Mouse (Mus musculus): ENCODE data around the gene Dmd.
A peak's percentile ranks its signal among the peaks of the same experiment; 100 is the strongest.
"Not testable (repeated sequence)": the region's sequence is repeated elsewhere in the genome, so short reads cannot be mapped to it uniquely, and the experiment has no call there.

Gene Dmd

DNA sequence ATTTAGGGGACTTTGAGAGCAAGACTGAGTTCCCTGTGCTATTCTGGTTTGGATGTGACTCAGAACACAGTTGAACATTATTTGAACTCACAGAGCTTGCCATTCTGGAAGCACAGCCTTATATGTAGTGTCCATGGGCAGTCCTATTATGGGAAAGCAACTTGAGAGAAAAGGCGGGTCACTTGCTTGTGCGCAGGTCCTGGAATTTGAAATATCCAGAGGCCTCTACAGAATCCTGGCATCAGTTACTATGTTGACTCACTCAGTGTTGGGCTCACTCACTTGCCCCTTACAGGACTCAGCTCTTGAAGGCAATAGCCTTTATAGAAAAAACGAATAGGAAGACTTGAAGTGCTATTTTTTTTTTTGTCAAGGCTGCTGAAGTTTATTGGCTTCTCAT, at the start of gene Dmd:
Gene Dmd (plus strand): TSS at position 241 of the 400 bp plus-strand sequence.
- DNase-seq (ENCODE audit: low read depth, low spot score) = no peak

DNA sequence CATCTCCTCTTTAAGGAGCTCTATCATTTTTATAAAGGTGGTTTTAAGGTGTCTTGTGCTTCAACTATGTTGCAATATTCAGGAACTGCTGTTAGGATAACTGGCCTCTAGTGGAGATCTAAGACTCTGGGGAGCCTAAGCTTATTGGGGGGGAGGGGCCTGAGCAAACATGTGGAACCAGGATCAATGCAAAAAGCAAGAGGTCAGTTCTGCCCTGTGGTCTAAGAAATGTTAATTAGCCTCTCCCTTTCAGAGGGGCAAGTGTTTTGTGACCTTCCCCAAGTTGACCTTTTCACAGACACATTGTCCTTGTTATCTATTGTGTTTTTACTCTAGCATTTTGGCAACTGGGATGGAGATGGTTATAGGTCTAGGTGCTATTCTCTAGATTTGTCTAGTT, 47.2 kb upstream of the Dmd start:
- DNase-seq (ENCODE audit: low read depth, low spot score) = no peak

DNA sequence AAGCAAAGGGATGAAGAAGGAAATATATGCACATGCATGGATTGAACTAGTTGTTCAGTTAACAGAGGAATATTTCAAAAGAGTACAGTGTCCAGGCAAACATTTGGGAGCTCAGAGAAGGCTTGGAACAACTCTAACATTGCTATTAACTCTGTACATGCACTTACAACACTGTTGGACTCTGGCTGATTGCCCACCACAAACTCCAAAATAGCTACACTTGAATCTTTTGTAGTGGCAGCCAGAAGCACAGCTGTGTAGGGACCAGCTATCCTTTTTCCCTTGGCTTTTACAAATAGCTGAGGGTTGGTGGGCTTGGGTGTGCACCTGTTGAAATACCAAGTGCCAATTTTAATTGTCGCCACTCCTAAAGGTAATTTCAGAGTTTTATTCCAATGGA, 39.0 kb downstream of the Dmd start:
- DNase-seq (ENCODE audit: low read depth, low spot score) = no peak

DNA sequence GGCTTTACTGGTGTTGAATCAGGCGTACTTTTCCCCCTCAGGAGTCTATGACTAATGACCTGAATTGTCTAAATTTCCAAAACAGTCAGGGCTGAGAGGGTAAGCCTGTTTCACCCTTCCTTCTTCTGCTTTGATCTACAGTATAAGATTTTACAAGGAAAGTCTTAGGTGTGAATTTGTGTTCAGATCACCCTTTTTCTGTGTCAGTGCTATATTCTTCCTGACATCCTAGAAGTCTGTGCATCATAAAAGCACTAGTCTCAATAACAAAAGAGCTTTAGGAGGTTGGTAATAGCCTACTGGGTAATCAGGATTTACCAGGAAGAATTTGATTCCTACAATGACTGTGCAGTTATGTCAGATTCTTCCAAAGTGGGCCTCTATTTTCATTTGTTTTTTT, 101.5 kb downstream of the Dmd start:
- DNase-seq (ENCODE audit: low read depth, low spot score) = no peak

DNA sequence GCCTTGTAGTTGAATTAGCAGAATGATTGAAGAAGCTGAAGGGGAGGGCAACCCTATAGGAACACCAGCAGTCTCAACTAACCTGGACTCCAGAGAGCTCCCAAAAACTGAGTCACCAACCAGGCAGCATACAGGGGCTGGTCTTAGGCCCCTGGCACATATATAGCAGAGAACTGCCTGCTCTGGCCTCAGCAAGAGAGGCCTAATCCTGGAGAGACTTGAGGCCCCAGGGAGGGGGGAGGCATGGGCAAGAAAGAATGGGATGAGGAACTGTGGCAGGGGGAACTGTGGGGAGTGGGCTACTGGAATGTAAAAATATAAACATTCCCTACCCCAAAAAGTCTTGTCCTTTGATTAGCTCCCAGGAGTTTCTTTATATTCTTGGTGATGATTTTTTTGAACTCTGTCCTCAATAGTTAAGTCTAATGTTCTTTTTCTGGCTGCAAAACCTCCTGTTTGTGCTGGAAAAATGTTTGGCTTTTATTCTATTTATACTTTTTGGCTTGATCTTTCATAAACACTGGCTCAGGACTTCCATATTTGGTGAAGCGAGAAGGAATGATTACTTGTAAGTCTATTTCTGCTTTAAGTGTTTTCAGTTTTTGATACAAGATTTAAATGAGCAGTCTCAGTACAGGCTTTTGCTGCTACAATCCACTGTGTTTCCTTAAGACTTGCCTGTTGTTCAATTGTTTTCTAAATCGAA, 167.7 kb downstream of the Dmd start:
- DNase-seq (ENCODE audit: low read depth, low spot score) = no peak

DNA sequence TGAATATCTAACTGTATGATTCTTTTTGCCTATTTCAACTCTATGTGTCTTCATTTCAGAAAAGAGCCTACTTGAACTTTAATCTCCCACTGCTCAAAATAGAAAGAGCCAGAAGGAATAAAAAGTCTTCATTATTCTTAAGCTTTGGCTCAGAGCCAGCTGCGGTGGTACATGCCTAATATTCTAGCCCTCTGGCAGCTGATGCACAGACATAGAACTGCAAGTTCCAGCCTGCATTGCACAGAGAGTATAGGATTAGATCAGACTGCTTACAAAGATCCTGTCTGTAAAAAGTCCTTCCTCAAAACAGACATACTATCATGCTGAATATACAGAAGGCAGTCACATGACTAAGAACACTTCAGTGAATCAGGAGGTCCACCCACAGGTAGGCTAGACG, 168.5 kb downstream of the Dmd start:
- DNase-seq (ENCODE audit: low read depth, low spot score) = peak; percentile 4

DNA sequence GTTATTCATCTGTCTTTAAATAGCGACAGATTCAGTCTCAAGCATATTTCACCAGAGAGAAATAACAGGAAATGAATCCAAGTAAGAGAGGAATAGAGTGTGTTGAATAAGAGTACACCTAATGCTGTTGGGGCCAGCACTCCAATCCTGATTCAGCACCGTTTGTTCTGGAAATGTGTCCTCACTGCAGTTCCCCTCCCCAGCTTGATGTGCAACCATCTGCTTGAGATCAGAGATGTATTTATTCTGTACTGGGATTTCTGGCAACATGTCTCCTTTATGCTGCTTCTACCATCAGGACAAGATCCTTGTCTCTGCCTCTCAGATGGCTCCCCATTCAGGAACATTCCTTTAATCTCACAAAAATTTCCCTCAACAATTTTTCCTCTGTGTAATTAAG, 271.9 kb downstream of the Dmd start:
- no peak for DNase-seq (ENCODE audit: low read depth, low spot score)

DNA sequence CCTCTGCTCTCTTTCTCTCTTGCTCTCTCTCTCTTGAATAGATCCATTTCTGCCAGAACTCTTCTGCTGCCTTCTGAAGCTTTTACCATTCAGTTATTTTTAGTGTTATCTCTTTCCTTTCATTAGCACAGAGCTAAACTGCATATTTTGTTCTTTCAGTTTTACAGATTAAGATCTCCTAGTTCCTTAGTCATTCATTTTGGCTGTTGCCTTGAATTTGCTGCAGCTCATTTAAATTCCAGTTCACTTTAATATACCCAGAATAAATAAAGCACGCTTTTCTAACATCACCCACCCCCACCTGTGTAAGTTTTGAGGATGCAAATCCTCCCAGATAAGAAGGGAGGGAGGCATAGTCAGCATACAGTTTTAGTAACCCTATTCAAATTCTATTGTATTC, 272.4 kb downstream of the Dmd start:
- DNase-seq (ENCODE audit: low read depth, low spot score) = no peak

DNA sequence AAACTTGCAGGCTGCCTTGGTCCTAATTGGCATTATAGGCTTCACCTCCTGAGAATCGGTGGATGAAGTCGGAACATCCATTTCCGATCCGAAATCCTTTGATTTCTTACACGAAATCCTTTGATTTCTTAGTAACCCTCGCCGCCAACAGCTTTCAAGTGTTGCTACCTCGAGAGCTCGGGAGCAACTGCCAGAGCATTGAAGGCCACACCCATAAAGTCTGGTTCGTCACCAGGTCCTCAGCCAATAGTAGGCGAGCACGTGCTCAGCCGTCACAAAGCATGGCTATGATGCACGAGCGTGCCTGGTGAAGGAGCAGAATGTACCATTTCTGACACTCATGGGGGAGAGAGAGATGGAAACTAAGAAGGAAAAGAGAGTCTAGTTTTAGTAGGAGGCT, 538.9 kb downstream of the Dmd start, which contains the start of gene Tsga8:
Gene Tsga8 (minus strand): TSS at position 327 of the 400 bp plus-strand sequence.
- no peak for DNase-seq (ENCODE audit: low read depth, low spot score)

DNA sequence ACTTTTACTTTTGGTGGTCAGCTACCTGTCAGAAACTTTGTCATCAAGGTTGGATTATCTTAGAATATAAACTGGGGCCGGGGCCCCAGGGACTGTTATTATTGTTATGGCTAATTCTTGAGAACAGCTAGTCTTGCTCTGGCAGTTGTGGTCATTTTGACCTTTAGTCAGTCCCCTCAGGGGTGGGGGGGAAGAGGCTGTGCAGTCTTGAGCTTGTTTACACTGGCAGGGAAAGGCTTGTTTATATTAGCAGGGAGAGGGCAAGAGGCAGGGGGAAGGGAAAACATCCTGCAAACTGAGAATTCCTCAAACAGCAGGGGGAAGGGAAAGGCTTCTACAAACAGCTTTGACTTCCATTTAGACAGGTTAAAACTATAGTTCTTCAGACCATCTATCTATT, 726.3 kb downstream of the Dmd start:
- no peak for DNase-seq (ENCODE audit: low read depth, low spot score)

DNA sequence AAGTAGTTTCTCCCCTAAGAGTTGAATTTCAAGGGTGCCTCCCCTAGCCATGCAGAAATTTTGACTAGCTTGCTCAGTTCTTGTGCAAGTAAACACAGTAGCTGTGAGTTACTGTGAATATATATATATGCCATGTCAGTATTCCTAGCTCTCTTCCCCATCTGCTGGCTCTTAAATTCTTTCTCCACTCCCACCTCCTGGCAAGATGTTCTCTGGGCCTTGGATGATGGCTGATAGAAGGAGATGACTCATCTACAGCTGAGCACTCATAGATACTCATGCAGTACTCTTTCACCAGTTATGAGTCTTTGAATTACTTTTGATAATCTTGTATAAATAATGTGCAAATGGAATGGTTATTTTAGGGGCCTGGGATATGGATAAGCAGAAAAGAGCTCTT, 737.9 kb downstream of the Dmd start:
- no peak for DNase-seq (ENCODE audit: low read depth, low spot score)

DNA sequence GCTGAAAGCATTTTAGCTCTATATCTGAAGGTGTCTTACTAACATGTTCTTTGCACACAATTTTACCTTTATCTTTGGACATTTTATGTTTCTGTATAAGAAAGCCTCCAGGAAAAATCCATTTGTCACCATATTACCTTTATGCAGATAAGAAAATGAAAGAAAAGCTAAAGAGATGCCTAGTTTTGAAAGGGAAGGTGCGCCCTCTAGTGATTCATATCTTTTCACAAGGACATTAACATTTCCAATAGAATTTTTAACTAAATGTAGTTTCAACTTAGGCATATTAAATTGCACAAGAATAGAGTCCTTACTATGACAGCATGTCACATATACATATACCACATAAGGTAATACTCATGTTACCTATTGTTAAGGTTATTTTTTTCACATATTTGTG, 791.9 kb downstream of the Dmd start:
- DNase-seq (ENCODE audit: low read depth, low spot score) = peak; percentile 15

DNA sequence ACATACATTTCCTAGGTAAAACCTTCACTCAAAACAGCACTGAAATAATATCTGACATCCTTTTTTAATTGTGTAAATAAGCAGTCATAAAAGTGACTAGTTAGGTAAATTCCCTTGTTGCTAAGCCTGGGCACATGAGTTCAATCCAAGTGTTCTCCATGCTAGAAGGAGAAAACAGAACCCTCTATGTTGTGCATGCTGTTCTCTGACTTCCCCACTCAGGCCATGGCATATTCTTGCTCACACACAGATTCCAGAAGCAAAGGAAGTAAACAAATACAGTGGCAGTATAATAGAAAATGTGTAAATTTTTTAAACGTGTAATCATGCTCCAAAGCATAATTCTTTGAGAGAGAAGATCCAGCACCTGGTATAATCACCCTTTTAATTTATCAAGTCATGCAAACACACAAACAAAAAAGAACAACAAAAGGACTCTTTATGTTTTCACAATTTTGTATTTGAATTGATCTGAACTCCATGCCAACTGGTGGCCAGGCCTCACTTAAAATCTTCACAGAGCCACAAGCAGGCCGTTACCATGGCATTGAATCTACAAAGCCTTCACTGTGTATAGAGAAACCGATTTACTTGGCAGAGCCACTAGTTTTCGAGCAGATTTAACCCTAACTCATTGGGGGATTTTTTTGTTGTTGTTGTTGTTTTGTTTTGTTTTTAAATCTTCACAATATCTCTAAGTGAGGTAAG, 797.8 kb downstream of the Dmd start:
- no peak for DNase-seq (ENCODE audit: low read depth, low spot score)

DNA sequence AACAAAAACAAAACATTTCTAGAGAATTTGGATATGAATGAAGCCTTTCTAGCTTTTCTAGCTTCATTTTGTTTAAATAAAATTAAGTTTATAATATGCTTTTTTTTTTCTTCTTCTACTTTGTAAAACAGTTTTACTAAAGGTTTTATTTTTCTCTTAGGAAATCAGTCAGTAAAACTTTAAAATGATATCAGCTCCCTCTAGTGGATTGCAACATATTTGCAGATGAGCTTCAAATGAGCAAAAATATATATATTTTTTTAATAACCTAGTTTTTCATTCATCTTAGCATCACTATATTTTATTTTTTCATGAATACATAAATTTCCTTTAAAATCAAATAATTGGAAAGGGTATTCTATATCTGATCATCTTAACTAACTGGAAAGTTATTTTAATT, 838.7 kb downstream of the Dmd start:
- no peak for DNase-seq (ENCODE audit: low read depth, low spot score)

DNA sequence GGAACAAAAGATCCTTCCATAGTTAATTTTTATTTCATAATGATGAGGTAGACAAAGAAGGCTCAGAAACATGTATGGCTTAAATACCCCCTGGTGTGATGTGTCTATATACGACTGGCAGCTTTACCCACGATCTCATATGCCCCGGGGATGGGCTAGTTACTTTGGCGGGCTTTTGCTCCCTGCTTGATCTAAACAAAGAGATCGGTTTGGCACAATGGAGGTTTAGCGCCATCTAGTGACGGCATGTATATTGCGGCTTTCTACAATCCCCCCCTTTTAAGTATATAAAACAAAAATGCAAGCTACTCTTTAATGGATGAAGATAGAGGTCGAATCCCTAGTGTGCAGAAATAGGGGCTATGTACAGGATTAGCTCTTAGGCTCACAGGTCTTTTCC, 918.8 kb downstream of the Dmd start:
- DNase-seq (ENCODE audit: low read depth, low spot score) = not testable (repeated sequence)

DNA sequence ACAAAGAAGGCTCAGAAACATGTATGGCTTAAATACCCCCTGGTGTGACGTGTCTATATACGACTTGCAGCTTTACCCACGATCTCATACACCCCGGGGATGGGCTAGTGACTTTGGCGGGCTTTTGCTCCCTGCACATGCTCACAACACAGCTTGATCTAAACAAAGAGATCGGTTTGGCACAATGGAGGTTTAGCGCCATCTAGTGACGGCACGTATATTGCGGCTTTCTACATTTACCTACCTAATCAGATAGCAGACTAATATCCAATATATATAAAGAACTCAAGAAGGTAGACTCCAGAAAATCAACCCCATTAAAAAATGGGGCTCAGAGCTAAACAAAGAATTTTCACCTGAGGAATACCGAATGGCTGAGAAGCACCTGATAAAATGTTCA, 926.7 kb downstream of the Dmd start:
- DNase-seq (ENCODE audit: low read depth, low spot score) = not testable (repeated sequence)

DNA sequence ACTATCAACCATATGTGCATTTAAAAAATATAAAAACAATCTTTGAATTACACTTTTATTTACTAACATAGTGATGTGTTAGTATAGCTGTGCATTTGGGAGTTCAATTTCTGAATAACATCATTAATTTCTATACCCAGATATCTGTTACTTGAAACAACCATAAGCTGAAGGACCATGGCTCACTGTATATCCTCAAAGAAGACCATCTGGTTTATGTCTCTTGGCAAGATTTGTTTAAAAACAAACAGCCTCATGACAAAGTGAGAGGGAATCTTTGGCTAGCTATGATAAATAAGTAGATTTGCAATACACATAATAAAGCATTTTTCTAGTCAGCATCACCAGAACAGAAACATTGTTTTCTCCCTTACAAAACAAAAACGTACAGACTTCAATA, 1027.2 kb downstream of the Dmd start:
- DNase-seq (ENCODE audit: low read depth, low spot score) = no peak

DNA sequence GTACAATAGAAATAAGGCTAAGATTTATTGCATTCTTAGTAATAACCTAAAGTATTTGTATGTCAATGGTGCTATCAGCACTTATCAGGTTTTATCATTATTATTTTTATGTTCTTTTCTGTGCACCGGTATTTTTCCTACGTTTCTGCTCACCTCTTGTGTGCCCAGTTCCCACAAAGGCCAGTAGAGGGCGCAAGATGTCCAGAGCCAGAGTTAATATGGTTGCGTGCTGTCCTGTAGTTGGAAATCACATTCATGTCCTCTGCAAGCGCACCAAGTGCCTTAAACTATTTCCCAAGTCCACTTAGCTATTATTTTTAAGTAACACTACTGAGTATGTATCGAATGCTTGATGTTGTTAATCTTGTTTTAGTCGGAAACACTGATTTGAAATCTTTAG, 1052.6 kb downstream of the Dmd start:
- DNase-seq (ENCODE audit: low read depth, low spot score) = peak; percentile 6

DNA sequence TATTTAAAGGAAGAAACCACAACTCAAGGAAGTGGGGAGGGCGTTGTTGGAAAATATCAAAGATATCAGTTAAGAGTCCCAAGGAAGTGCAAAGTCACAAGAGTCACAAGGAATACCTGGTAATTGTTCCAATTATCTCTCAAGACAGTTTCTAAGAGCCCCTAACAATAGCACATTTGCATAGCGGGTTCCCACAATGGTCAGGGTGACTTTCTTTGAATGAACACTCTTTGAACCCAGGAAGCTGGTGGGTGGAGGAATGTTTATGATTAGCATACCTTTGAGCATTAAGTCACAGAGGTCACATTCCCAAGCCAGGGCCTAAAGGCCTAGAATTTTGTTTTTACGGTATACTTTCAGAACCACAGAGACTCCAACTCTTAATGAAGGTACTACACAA, 1113.8 kb downstream of the Dmd start:
- DNase-seq (ENCODE audit: low read depth, low spot score) = not testable (repeated sequence)

DNA sequence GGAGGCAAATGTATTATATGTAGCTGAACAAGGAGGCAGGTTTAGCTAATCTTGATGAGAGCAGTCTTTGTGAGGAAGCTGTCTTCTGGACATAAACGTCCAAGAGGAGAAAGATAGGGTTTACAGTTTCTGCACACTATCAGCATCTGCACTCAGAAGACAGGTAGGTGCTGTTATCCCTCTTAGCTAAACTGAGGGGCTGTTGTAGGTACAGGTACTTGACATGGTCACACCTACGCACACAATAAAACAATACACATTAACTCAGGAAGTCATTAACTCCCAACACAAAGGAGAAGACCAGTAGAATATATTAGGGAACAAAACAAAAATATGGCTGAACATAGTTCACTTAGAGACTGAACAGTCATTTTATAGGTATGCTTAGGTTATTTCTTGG, 1217.2 kb downstream of the Dmd start:
- no peak for DNase-seq (ENCODE audit: low read depth, low spot score)

DNA sequence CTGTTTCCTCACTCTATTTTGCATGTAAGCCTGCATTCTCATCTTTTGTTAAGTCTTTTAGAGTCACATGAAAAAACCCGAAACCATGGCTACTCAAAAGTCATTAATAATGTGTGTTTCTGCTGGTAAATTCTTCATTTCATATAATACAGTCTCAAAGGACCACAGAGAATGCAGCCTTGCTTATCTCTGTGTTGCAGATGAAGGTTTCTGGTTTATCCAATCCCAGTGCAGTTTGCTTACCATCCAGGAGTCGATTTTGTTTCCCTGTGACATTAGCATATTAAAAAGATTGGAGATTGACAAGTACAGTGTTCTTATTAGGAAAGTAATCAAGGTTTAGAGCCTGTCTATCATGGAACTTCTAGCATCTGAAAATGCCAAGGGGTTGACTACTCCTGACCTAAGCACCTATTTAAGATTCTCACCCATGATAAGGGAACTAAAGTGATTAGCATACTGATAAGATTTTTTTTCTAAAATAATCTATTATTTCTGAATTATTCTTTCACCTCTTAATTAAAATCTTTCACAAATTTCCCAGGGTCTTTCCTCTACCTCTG, 1292.7 kb downstream of the Dmd start:
- DNase-seq (ENCODE audit: low read depth, low spot score) = no peak

DNA sequence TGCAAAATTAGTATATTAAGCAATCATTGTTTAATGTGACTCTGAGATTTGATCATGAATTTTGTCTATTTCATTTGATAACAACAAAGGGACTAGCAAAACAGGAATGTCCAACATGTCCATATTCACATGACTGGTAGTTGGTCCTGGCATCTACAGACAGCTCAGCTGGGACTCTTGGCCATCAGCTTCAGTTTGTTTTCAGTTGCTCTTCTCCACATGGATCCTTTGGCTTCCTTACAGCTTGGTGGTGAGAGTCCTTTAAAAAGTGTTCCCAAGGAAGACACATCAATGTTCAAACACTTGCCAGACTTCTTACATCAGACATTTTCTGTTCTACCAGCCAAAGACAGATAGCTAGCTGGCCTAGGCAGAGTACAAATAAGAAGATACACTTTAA, 1381.9 kb downstream of the Dmd start:
- DNase-seq (ENCODE audit: low read depth, low spot score) = no peak

DNA sequence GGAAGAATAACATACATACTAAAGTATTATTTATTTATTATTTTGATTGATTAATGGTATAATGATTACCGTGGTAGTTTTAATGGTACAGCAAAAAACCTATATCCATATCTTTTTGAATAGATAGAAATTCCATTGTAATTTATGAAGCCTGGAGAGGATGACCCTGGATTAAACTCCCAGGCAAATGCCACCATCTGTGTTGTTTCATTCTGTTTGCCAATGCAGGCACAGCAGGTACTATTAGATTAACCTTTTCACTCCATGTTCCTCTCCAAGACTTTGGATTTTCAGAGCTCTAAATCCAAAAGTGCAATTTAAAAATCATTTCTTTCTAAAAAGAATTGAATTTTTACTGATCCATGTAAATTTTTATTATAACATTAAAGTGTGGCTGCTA, 1383.5 kb downstream of the Dmd start:
- DNase-seq (ENCODE audit: low read depth, low spot score) = no peak
